Mouse (Mus musculus) thymus, adult 2 months (tissue): ENCODE data around the gene Tctex1d2. TPM values are rescaled to one million over a fixed set of nuclear protein-coding genes. Genes with fewer than 3 reads are reported as not detected.
A peak's percentile ranks its signal among the peaks of the same experiment; 100 is the strongest.

Source experiments
- DNase-seq: peaks from one replicate; pipeline ENCODE4 v3.0.0; 2021
- H3K27ac ChIP-seq: fragments of 200-500 bp; 2 replicates; pipeline ENCODE4 v1.5.1; 2012; ENCODE audit warnings: low read length, control low read depth; ENCODE audit not compliant: control insufficient read depth, insufficient read depth
- H3K27me3 ChIP-seq: fragments of 200-500 bp; 2 replicates; pipeline ENCODE4 v1.6.1; 2012; ENCODE audit warnings: mild to moderate bottlenecking, low read length, moderate library complexity, mixed read lengths; ENCODE audit not compliant: control insufficient read depth, insufficient read depth
- H3K36me3 ChIP-seq: fragments of 200-500 bp; 2 replicates; pipeline ENCODE4 v1.6.1; 2012; ENCODE audit warnings: mild to moderate bottlenecking, low read length, moderate library complexity; ENCODE audit not compliant: control insufficient read depth, insufficient read depth
- H3K4me1 ChIP-seq: fragments of 200-500 bp; replicated peaks from 2 replicates; pipeline ENCODE4 v1.6.1; 2012; ENCODE audit warnings: low read length; ENCODE audit not compliant: control insufficient read depth, insufficient read depth
- H3K4me3 ChIP-seq: fragments of 200-500 bp; 2 replicates; pipeline ENCODE4 v1.5.1; 2012; ENCODE audit warnings: mild to moderate bottlenecking, low read length, control low read depth, moderate library complexity; ENCODE audit not compliant: control insufficient read depth, insufficient read depth
- CTCF ChIP-seq: fragments of 200-500 bp; IDR thresholded peaks from 2 replicates; pipeline ENCODE4 v1.5.1; 2012; ENCODE audit warnings: mild to moderate bottlenecking, control low read depth, low read length, moderate library complexity, borderline replicate concordance; ENCODE audit not compliant: control insufficient read depth, poor library complexity, insufficient read depth; ENCODE audit errors: extremely low read depth
- POLR2A ChIP-seq: fragments of 200-500 bp; IDR thresholded peaks from 2 replicates; pipeline ENCODE4 v1.6.1; 2012; ENCODE audit warnings: mild to moderate bottlenecking, low read length, control low read depth, moderate library complexity; ENCODE audit not compliant: control insufficient read depth, poor library complexity, insufficient read depth; ENCODE audit errors: extremely low read depth
- WGBS: fragments of 180-500 bp; shearing (Covaris S2); methylation state at CpG from one replicate; pipeline ENCODE4 v1.1.7; 2018; 5-methylcytosine and 5-hydroxymethylcytosine counted together
- polyA plus RNA-seq: library from polyadenylated mRNA; depleted of rRNA; stranded (reverse); fragments of >200 nt; gene quantifications from 2 replicates; pipeline ENCODE4 v1.2.3, GENCODE M21; 2012

Tctex1d2 gene
- polyA plus RNA-seq, 1 experiment, result 3.8 TPM

DNA sequence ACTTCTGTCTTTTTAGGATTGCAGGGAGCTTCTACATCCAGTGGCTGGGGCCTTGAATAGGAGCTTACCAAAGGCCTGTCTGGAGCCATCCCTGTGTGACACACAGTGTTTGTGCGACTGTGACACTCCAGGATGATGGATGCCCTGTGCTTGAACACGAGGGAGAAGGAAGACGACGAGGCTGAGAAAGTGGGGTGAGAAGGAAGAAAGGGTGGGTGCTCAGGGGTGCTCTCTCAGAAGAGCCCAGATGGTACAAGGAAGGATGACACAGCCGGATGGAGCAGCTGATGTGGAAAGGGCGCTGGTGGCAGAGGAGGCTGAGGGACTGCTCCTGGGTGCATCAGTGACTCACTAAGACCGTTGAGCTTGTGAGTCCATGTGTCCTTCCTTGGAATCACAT is 19.2 kb upstream of the Tctex1d2 start, which contains the start of gene Tm4sf19:
Gene Tm4sf19, plus strand, starts transcription at position 240 of the 400 bp plus-strand sequence.
- H3K27ac ChIP-seq, result no peak within 1 kb of the TSS
- 87% methylated on average over 7 of the region's 7 CpGs for WGBS
- H3K27me3 ChIP-seq, result no peaks in the 10 kb centered on the region
- peaks cover 5% of the 10 kb centered on the region for H3K4me1 ChIP-seq
- H3K4me3 ChIP-seq, result no peak within 1 kb of the TSS
- no peak for DNase-seq
- TF ChIP-seq POLR2A (no peak), CTCF (no peak)
- no peaks in the 10 kb centered on the region for H3K36me3 ChIP-seq

DNA sequence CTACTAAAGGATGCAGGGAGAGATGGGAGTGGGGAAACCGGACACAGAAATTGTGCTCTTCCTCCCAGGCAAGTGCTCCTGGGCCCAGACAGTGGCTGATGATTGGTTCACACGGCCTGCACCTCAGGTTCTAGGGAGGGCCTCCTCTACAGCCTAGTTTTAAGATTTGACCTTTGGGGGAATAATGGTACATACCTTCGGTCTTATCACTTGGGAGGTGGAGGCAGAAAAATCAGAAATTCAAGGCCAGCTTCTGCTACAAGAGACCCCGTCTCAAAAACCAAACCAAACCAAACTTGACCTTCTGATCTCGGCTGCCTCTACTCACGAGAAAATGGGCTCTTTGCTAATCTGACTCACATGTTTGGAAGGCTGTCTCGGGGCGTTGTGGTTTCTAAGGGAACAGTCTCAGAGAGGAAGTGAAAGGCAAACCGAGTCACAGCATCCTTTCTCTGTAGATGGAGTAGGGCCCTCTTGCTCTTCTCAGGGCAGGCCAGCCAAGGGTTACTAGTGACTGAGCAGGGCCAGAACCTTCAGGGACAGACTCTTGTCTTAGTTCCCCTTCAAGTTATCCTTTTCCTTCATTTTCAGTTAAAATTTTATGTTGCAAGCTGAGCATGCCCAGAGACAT is 18.1 kb upstream of the Tctex1d2 start:
- peak; percentile 8 for DNase-seq
- WGBS, result 43% methylated on average over 9 of the region's 9 CpGs
- no peak overlapping the region for H3K27ac ChIP-seq

DNA sequence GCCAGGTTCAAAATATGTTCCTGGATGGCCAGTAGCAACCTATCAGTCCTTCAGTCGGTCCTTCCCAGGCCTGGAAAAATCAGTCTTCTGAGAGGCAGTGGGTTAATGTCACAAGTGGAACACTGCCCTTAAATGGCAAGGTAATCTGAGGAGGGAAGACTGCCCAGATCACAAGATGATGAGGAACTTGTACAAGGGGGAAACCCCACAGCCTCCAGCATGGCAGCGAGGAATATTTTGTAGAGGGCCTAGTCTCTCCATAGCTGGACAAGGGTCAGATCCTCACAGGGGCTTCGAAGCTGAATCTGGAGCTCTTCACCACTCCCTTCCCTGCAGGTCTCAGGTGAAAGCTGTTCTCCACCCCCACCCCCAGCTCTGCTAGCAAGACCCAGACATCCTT is 16.7 kb upstream of the Tctex1d2 start:
- Histone ChIP-seq H3K36me3 (no peaks in the 10 kb centered on the region), H3K4me1 (peaks cover 5% of the 10 kb centered on the region), H3K27ac (no peak overlapping the region), H3K4me3 (no peak overlapping the region), H3K27me3 (no peaks in the 10 kb centered on the region)
- TF ChIP-seq POLR2A, result no peak
- TF ChIP-seq CTCF, result no peak
- DNase-seq, result no peak
- 88% methylated on average over 3 of the region's 3 CpGs for WGBS

More for the DNA sequence above, 18.1 kb upstream of the Tctex1d2 start:
- peaks cover 5% of the 10 kb centered on the region for H3K4me1 ChIP-seq
- H3K4me3 ChIP-seq, result no peak overlapping the region
- no peaks in the 10 kb centered on the region for H3K27me3 ChIP-seq
- TF ChIP-seq CTCF, result no peak
- TF ChIP-seq POLR2A, result no peak
- H3K36me3 ChIP-seq, result no peaks in the 10 kb centered on the region

DNA sequence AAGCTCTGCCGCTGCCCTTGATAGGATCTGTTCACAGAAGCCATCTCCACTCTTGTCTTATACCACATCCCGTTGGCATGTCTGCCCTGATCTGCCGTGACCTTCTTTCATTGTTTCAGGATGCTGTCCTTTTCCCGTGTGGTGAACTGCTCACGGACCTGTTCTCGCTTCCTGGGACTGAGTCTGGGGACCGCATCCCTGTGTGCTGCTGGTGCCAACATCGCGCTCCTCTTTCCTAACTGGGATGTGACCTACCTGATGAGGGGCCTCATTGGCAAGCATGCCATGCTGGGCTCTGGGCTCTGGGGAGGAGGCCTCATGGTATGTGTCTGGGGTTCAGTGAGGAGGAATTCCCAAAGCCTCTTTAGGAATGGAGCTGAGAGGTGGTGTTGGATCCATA is 13.8 kb upstream of the Tctex1d2 start:
- Histone ChIP-seq H3K27me3 (no peaks in the 10 kb centered on the region), H3K4me3 (no peak overlapping the region), H3K27ac (no peak overlapping the region), H3K36me3 (no peaks in the 10 kb centered on the region), H3K4me1 (peaks cover 5% of the 10 kb centered on the region)
- TF ChIP-seq POLR2A (no peak), CTCF (no peak)
- 98% methylated on average over 9 of the region's 9 CpGs for WGBS
- DNase-seq, result no peak

DNA sequence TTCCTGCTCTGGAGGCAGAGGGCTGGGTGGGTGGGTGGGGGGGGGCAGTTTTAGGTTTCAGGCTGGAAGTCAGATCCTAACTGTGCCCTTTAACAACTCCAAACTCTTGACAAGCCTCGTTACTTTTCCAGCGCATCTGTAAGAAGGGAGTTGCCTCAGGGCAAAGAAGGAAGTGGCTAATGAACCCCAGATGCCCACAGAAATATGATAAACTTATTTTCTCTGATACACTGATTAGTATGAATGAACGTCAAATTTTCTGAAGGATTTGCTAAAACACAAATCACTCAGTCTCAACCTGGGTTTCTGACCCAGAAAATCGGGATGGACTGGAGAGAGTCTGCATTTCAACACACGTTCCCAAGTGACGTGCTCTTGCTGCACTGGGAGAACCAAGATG is 12.8 kb upstream of the Tctex1d2 start:
- H3K4me3 ChIP-seq, result no peak overlapping the region
- no peak for TF ChIP-seq POLR2A
- TF ChIP-seq CTCF, result no peak
- no peak overlapping the region for H3K27ac ChIP-seq
- H3K4me1 ChIP-seq, result peaks cover under 1% of the 10 kb centered on the region; the same call in 1 of the 2 replicates
- no peak for DNase-seq
- no peaks in the 10 kb centered on the region for H3K36me3 ChIP-seq
- H3K27me3 ChIP-seq, result no peaks in the 10 kb centered on the region
- 81% methylated on average over 6 of the region's 6 CpGs for WGBS

DNA sequence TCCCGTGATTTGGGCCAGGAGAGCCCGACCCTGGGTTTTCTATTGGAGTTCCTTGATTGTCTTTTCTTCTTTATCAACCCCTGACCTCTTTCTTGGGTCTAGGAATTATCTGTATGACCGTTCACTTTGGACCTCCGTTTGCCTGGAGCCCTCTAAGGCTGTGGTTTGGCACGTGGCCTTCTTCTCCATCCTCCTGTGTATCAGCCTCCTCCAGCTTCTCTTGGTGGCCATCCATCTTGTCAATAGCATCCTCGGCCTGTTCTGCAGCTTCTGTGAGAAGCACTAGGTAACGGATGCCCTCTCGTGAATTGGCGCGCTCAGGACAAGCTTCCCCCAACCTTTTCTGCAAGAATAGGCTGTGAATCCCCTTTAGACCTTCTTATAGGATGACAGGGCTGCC is 11.8 kb upstream of the Tctex1d2 start:
- 77% methylated on average over 10 of the region's 10 CpGs for WGBS
- H3K27ac ChIP-seq, result no peak overlapping the region
- TF ChIP-seq POLR2A (no peak), CTCF (no peak)
- H3K27me3 ChIP-seq, result no peaks in the 10 kb centered on the region
- no peak for DNase-seq
- no peaks in the 10 kb centered on the region; the same call in 1 of the 2 replicates for H3K4me1 ChIP-seq
- H3K4me3 ChIP-seq, result no peak overlapping the region
- H3K36me3 ChIP-seq, result no peaks in the 10 kb centered on the region
